Mouse (Mus musculus) cerebellum, adult 18-20 months (tissue): ENCODE measurements at regions not wholly inside any gene's neighbourhood (a gene's known extent, or its start where the extent isn't known, plus 50 kb on each side); places are given as distances from the start of the nearest gene placed in this dataset.
"Not testable (repeated sequence)": the region's sequence is repeated elsewhere in the genome, so short reads cannot be mapped to it uniquely, and the experiment has no call there.

ENCODE experiments used
- DNase-seq, 2 experiments: peaks; one replicate each; pipeline ENCODE4 v3.0.0; 2021

DNA sequence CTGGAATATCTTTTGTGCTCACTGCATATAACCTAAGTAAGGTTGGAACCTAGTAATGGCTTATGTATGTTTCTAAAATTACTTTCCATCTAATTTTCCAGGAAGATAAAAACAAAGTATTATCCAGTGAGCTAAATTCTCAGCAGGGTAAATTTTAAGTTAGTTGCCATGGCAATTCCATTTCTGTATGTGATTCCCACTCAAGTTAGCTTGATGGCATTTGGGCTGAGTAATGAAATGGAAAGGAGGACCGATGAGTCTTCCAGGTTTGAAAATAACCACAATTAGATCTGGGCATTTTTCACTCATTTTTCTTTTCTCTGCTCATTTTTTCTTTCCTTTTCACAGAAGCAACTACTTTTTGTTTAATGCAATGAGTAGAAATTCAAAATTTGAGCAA is 398.4 kb upstream of the Gm10801 start:
- DNase-seq = no peak

DNA sequence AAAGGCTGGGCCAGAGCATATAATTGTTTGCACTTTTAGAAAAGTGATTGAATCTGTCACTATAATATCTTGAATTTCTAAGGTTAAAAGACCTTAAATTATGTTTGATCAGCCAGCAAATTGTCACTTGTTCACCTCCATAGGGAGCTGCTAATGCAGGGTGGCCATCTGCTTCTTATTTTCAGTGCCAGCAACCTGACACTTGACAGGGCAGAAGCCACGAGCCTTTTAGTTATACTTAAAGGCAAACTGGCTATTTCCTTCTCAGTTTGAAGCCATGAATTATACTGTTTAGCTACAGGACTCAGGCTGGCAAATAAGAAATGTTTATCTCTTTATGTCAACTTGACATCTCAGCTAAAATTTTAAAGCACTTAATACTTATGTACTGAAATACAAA is 392.5 kb upstream of the Gm10801 start:
- DNase-seq = peak; percentile 5 to 20

DNA sequence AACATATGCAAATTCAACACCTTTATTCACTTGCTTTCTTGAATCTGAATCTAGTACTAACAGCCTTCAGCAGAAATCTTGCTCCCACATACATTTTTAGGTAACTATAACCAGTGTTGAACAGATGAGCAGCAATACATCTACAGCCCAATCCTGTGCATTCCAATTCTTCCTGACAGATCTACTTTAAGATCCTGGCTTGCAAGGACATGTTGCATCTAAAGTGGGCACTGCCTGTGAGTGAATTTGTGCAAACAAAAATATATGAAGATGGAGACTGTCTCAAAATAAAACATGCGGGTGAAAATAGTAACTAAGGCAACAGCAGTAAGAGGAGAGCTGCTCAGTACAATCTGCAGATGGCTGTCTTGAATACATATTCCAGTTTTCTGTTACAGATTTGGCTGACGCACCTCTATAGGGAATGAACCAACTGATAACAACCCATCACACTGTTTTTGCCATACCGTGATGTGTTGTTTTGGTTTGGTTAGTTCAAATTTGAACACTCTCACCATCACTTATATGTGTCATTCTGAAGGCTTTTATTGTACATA is 375.2 kb upstream of the Gm10801 start:
- no peak for DNase-seq

DNA sequence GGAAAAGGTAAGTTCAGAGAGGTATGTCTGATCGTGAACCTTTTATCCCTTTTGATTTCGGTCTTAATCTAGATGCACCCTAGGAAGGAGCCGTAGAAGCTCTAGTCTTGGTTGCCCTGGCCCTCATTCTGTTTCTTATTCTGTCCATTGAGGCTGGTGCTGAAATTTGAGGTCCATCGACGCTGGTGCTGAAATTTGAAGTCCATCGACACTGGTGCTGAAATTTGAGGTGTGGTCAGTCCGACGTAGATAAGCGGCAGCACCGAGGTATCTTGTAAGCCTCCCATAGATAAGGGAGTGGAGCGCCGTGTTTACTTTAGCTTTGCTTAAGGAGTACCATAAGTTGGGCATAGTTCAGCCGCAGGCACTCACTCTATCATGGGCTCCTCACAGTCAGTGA is 332.0 kb upstream of the Gm10801 start:
- DNase-seq = not testable (repeated sequence)

DNA sequence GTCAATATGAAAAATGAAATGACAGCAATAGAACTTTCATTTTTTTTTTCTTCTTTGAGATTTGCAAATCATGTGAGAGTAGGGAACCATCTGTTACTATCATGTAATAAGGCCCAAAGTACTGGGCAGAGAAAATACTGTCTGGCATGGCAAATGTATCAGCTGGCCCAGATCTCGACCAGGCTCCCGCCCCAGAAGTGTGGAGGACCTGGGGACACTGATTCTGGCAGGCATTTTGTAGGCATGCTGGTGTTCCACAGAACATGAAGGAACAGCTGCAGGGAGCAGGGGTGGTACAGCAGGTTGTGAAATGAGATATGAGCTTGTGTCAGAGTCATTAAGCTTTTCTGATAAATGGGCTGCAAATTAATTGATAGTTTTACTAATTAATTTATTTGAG is 307.8 kb upstream of the Gm10801 start:
- DNase-seq = no peak

DNA sequence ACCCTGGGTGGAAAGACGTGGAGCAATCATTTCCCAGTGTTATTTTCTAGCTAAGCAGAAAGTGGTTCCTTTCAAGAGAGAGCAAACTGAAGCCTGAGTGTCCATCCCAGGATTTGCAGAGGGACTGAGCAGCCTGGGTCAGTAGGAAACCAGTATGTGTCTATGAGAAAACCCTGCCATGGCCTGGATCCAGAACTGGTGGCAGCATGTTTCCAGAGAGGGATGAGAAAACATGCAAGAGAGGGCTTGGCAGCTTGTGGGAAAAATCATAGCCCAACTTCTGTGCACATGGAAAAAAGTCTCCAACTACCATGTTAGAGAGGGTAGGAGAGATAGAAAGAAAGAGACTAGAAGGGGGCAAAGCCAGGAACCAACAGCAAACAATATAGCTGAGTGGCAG is 282.8 kb upstream of the Gm10801 start:
- DNase-seq = no peak
